Mouse (Mus musculus): Measurements from ENCODE around the gene Mup5.
"Not testable (repeated sequence)": the region's sequence is repeated elsewhere in the genome, so short reads cannot be mapped to it uniquely, and the experiment has no call there.

DNA sequence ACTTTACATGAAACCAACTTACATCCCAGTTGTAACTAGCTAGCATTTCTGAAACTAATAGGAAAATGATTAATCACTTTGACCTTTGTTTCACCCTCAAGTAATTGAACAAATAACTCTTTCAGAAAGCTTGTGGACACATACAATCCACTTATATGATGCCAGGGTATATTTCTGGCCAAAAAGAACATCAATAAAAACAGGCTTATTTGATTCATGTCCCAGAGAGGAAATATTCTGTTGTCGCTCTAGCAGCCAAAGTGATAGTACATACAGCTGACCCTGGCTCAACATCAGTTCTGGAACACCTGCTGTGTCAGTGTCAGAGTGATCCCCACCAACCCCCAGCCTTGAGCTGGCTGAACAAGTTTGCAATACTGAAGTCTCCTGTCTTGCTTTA lies 50.8 kb downstream of the Mup5 start:
- TF ChIP-seq CTCF (conservative IDR thresholded peaks at IDR 0.05; ENCODE audit: low read length); POU5F1 (IDR thresholded peaks at IDR 0.05; ENCODE audit: borderline replicate concordance, low read length): not testable (repeated sequence)
